Mouse (Mus musculus) E14TG2a.4 (cell line): ENCODE data around the gene Gtf2h5.

Experiments
- H3K27me3 ChIP-seq: 2 replicates; pipeline ENCODE4 v1.6.1; 2014; ENCODE audit warnings: low read length, control low read depth; ENCODE audit not compliant: insufficient read depth
- H3K36me3 ChIP-seq: 2 replicates; pipeline ENCODE4 v1.6.1; 2014; ENCODE audit warnings: low read length, control low read depth; ENCODE audit not compliant: insufficient read depth
- H3K4me1 ChIP-seq: replicated peaks from 2 replicates; pipeline ENCODE4 v1.6.1; 2014; ENCODE audit warnings: low read depth, low read length, control low read depth
- H3K4me3 ChIP-seq: replicated peaks from 2 replicates; pipeline ENCODE4 v1.5.1; 2014; ENCODE audit warnings: mild to moderate bottlenecking, low read length
- H3K9me3 ChIP-seq: 2 replicates; pipeline ENCODE4 v1.6.1; 2014; ENCODE audit warnings: low read length, control low read depth
- CTCF ChIP-seq: conservative IDR thresholded peaks from 2 replicates; pipeline ENCODE4 v1.5.1; 2014; ENCODE audit warnings: low read length
- NANOG ChIP-seq: IDR thresholded peaks from 2 replicates; pipeline ENCODE4 v1.6.1; 2014; ENCODE audit warnings: borderline replicate concordance, low read length, mixed read lengths
- POU5F1 ChIP-seq: IDR thresholded peaks from 2 replicates; pipeline ENCODE4 v1.6.1; 2014; ENCODE audit warnings: low read length, borderline replicate concordance

Gene Gtf2h5

GRCm38 (mm10) chr17:6079287-6080122 lies at the start of gene Gtf2h5, which contains the start of gene Serac1:
Gene Gtf2h5 (plus strand): TSS chr17:6079786.
Gene Serac1 (minus strand): TSS chr17:6079741.
- H3K4me1 ChIP-seq = peaks cover 15% of the 10 kb centered on the region
- peaks cover 30% of the 10 kb centered on the region for H3K36me3 ChIP-seq
- no peaks in the 10 kb centered on the region for H3K9me3 ChIP-seq
- H3K27me3 ChIP-seq = no peaks in the 10 kb centered on the region
- peak within 1 kb of the TSS; percentile 96 for H3K4me3 ChIP-seq
- no peak for TF ChIP-seq NANOG
- TF ChIP-seq POU5F1 = no peak
- no peak for TF ChIP-seq CTCF

- Histone ChIP-seq H3K4me1 (peaks cover 24% of the 10 kb centered on the region; the same call in 1 of the 2 replicates), H3K27me3 (no peaks in the 10 kb centered on the region), H3K36me3 (peaks cover 25% of the 10 kb centered on the region), H3K4me3 (no peak overlapping the region), H3K9me3 (peaks cover 24% of the 10 kb centered on the region)
- TF ChIP-seq CTCF (no peak), POU5F1 (no peak), NANOG (no peak)
Observed at GRCm38 (mm10) chr17:6035661-6036060, 43.9 kb upstream of the Gtf2h5 start.

GRCm38 (mm10) chr17:6036458-6036857 lies 43.1 kb upstream of the Gtf2h5 start:
- Histone ChIP-seq H3K4me1 (peaks cover 24% of the 10 kb centered on the region; the same call in 1 of the 2 replicates), H3K9me3 (peaks cover 24% of the 10 kb centered on the region), H3K4me3 (no peak overlapping the region), H3K27me3 (no peaks in the 10 kb centered on the region), H3K36me3 (peaks cover 29% of the 10 kb centered on the region)
- no peak for TF ChIP-seq NANOG
- TF ChIP-seq CTCF = no peak
- TF ChIP-seq POU5F1 = no peak

- peaks cover 24% of the 10 kb centered on the region; the same call in 1 of the 2 replicates for H3K4me1 ChIP-seq
- peaks cover 34% of the 10 kb centered on the region for H3K36me3 ChIP-seq
- H3K27me3 ChIP-seq = no peaks in the 10 kb centered on the region
- H3K9me3 ChIP-seq = peaks cover 24% of the 10 kb centered on the region
- TF ChIP-seq CTCF (no peak), NANOG (no peak), POU5F1 (no peak)
- no peak overlapping the region for H3K4me3 ChIP-seq
Observed at GRCm38 (mm10) chr17:6036872-6037271, 42.7 kb upstream of the Gtf2h5 start.

GRCm38 (mm10) chr17:6037507-6037906 lies 42.1 kb upstream of the Gtf2h5 start:
- no peak for TF ChIP-seq CTCF
- TF ChIP-seq POU5F1 = no peak
- no peak for TF ChIP-seq NANOG
- Histone ChIP-seq H3K27me3 (no peaks in the 10 kb centered on the region), H3K9me3 (peaks cover 24% of the 10 kb centered on the region), H3K4me3 (no peak overlapping the region), H3K36me3 (peaks cover 40% of the 10 kb centered on the region), H3K4me1 (peaks cover 21% of the 10 kb centered on the region; the same call in 1 of the 2 replicates)

- H3K27me3 ChIP-seq = no peaks in the 10 kb centered on the region
- peaks cover 8% of the 10 kb centered on the region for H3K4me1 ChIP-seq
- TF ChIP-seq POU5F1 (no peak), NANOG (no peak)
- no peaks in the 10 kb centered on the region for H3K9me3 ChIP-seq
- H3K36me3 ChIP-seq = peaks cover 76% of the 10 kb centered on the region
- H3K4me3 ChIP-seq = no peak overlapping the region
Observed at GRCm38 (mm10) chr17:6052801-6053200, 26.8 kb upstream of the Gtf2h5 start.

GRCm38 (mm10) chr17:6054934-6055355 lies 24.6 kb upstream of the Gtf2h5 start:
- TF ChIP-seq CTCF = peak; percentile 56; the same call in 1 of the 2 replicates
- TF ChIP-seq NANOG = no peak
- TF ChIP-seq POU5F1 = no peak
- peaks cover 8% of the 10 kb centered on the region for H3K4me1 ChIP-seq
- no peaks in the 10 kb centered on the region for H3K27me3 ChIP-seq
- peaks cover 72% of the 10 kb centered on the region for H3K36me3 ChIP-seq
- no peak overlapping the region for H3K4me3 ChIP-seq
- no peaks in the 10 kb centered on the region for H3K9me3 ChIP-seq

- Histone ChIP-seq H3K9me3 (no peaks in the 10 kb centered on the region), H3K27me3 (no peaks in the 10 kb centered on the region), H3K36me3 (peaks cover 80% of the 10 kb centered on the region), H3K4me3 (no peak overlapping the region), H3K4me1 (no peaks in the 10 kb centered on the region)
- no peak for TF ChIP-seq POU5F1
- no peak for TF ChIP-seq NANOG
- no peak for TF ChIP-seq CTCF
Observed at GRCm38 (mm10) chr17:6062793-6063192, 16.8 kb upstream of the Gtf2h5 start.
